Mouse (Mus musculus): ENCODE data around the gene Plrg1. TPM values are rescaled to one million over a fixed set of nuclear protein-coding genes. Genes with fewer than 3 reads are reported as not detected.

Gene Plrg1
- polyA plus RNA-seq, 1 experiment from 2014 or later: 70.4 TPM

DNA sequence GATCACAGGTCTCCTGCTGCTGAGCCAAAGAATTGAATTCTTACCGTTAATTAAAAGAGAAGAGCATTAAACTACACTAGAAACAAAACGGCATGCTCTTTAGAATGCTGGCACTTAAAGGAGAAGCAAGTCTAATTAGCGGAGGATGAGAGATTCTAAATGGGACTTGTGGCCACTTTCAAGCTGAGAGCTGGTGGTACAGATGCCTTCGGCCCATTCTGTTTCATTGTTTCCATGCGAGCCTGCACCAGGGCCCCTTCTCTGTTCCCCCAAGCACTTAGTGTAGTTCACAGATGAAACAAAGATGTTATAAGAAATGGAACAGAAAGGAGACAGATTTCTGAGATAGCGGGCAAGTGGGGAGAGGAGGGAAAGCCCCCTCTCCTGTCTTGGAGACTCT, 42.3 kb downstream of the Plrg1 start:
- H3K27me3 ChIP-seq (ENCODE audit: insufficient read depth, low read length): no peaks in the 10 kb centered on the region
- H3K4me1 ChIP-seq (replicated peaks; ENCODE audit: insufficient read depth, low read length): no peaks in the 10 kb centered on the region
- no peak overlapping the region for H3K4me3 ChIP-seq (replicated peaks; ENCODE audit: low read depth, low read length)
- H3K9ac ChIP-seq (ENCODE audit: low read depth, low read length): no peak overlapping the region
- no peaks in the 10 kb centered on the region for H3K9me3 ChIP-seq (replicated peaks; ENCODE audit: low read length)
- DNase-seq (ENCODE audit: low spot score) (no peak), ATAC-seq (replicated peaks; ENCODE audit: low FRiP score, low read depth) (no peak)
- no peak overlapping the region for H3K27ac ChIP-seq
- H3K36me3 ChIP-seq (ENCODE audit: insufficient read depth, low read length): no peaks in the 10 kb centered on the region
- H3K4me2 ChIP-seq (ENCODE audit: low read length): no peak overlapping the region
- 82% methylated on average over 6 of the region's 6 CpGs for WGBS
- TF ChIP-seq CTCF (IDR thresholded peaks at IDR 0.05; ENCODE audit: low read depth): no peak

DNA sequence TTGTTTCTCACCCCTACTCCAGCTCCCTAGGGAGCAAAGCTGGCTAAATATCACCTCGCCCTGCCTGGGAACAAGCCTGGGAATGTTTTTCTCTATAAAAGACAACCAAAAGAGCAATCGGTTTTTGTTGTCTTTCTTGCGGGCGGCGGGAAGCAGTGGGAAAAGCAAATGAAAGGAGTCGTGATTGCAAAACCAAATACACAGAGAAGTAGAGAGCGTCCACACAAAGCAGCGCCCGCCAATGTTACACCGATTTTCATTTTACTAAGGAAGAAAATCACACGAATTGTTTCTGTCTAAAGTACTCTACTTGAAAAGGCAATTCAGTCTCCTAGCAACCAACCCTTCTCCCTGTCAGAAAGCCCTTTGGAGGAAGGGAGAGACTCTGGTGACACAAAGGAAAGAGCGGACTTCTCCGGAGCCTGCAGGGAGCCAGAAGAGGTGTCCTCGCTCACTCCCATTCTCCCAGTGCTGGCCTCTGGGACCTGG, 43.3 kb downstream of the Plrg1 start:
- H3K4me3 ChIP-seq (replicated peaks; ENCODE audit: low read depth, low read length): 0 out of 2 replicates have a peak overlapping the region, but pooled peaks have one; percentile 9
- no peaks in the 10 kb centered on the region for H3K9me3 ChIP-seq (replicated peaks; ENCODE audit: low read length)
- H3K27me3 ChIP-seq (ENCODE audit: insufficient read depth, low read length): no peaks in the 10 kb centered on the region
- no peak overlapping the region for H3K27ac ChIP-seq
- no peak for TF ChIP-seq CTCF (IDR thresholded peaks at IDR 0.05; ENCODE audit: low read depth)
- ATAC-seq (replicated peaks; ENCODE audit: low FRiP score, low read depth) (no peak), DNase-seq (ENCODE audit: low spot score) (peak; percentile 27)
- 8% methylated on average over 14 of the region's 14 CpGs for WGBS
- H3K4me1 ChIP-seq (replicated peaks; ENCODE audit: insufficient read depth, low read length): no peaks in the 10 kb centered on the region
- no peaks in the 10 kb centered on the region for H3K36me3 ChIP-seq (ENCODE audit: insufficient read depth, low read length)
- peak overlapping the region; percentile 49 for H3K4me2 ChIP-seq (ENCODE audit: low read length)
- 0 out of 2 replicates have a peak overlapping the region, but pooled peaks have one; percentile 13 for H3K9ac ChIP-seq (ENCODE audit: low read depth, low read length)

DNA sequence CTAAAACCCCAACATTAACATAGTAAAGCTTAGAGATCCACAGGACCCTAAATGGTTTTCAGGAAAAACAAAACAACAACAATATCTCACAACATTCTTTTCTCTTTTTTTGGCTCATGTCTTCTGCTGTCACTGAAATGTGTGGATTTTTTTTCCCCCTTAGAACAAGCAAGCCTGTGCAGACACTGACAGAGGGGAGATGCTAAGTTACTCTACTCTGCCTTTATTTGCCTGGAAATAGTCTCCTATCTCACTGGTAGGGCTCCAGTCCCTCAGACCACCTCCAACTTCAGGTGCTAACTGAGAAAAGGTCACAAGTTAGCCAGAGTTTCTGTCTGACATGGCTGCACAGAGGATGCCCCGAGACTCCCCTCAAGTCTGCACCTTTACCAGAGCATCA, 43.8 kb downstream of the Plrg1 start:
- Histone ChIP-seq H3K4me3 (replicated peaks; ENCODE audit: low read depth, low read length) (no peak overlapping the region), H3K27me3 (ENCODE audit: insufficient read depth, low read length) (no peaks in the 10 kb centered on the region), H3K9ac (ENCODE audit: low read depth, low read length) (no peak overlapping the region), H3K36me3 (ENCODE audit: insufficient read depth, low read length) (no peaks in the 10 kb centered on the region), H3K4me1 (replicated peaks; ENCODE audit: insufficient read depth, low read length) (no peaks in the 10 kb centered on the region), H3K9me3 (replicated peaks; ENCODE audit: low read length) (no peaks in the 10 kb centered on the region), H3K27ac (no peak overlapping the region), H3K4me2 (ENCODE audit: low read length) (peak overlapping the region; percentile 49)
- no peak for DNase-seq (ENCODE audit: low spot score)
- no peak for ATAC-seq (replicated peaks; ENCODE audit: low FRiP score, low read depth)
- no peak for TF ChIP-seq CTCF (IDR thresholded peaks at IDR 0.05; ENCODE audit: low read depth)
- 84% methylated on average over 1 of the region's 1 CpGs for WGBS

DNA sequence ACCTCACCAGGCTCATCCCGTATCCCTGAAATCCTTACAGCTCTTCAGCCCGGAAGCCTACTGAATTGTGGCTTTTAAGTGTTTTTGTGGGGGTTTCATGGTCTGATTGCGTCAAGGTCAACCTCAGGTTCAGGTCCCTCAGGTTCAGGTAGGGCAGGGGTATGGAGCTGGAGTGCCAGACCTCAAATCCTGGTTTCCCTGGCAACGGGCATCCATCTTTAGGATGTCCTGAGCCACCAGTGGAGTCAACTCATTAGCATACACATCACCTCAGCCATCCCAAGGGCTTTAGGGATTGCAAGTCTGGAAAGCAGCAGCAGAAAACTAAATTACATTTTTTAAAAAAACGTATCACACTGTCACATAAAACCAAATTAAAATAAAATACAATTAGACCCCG, 44.3 kb downstream of the Plrg1 start:
- ATAC-seq (replicated peaks; ENCODE audit: low FRiP score, low read depth) (no peak), DNase-seq (ENCODE audit: low spot score) (no peak)
- TF ChIP-seq CTCF (IDR thresholded peaks at IDR 0.05; ENCODE audit: low read depth): no peak
- Histone ChIP-seq H3K27me3 (ENCODE audit: insufficient read depth, low read length) (no peaks in the 10 kb centered on the region), H3K4me3 (replicated peaks; ENCODE audit: low read depth, low read length) (no peak overlapping the region), H3K36me3 (ENCODE audit: insufficient read depth, low read length) (no peaks in the 10 kb centered on the region), H3K4me2 (ENCODE audit: low read length) (no peak overlapping the region), H3K27ac (no peak overlapping the region), H3K9ac (ENCODE audit: low read depth, low read length) (no peak overlapping the region), H3K9me3 (replicated peaks; ENCODE audit: low read length) (no peaks in the 10 kb centered on the region), H3K4me1 (replicated peaks; ENCODE audit: insufficient read depth, low read length) (no peaks in the 10 kb centered on the region)
- WGBS: 80% methylated on average over 6 of the region's 6 CpGs

DNA sequence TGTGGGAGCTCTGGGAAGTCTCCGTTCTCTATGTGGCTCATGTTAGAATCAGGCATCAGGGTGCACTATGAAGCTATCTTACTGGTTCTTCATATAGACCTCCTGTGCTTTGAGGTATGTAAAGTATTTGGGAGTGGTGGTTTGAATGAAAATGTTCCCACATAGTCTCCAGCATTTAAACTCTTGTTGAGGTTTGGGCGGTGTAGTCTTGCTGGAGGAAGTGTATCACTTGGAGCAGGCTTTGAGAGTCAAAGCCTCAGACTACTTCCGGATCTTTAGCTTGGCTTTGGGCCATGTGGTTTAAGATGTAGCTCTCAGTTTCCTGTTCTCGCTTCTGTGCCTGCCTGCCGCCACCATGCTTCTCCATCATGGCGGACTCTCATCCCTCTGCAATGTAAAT, 47.0 kb downstream of the Plrg1 start:
- Histone ChIP-seq H3K27me3 (ENCODE audit: insufficient read depth, low read length) (no peaks in the 10 kb centered on the region), H3K4me1 (replicated peaks; ENCODE audit: insufficient read depth, low read length) (no peaks in the 10 kb centered on the region), H3K9ac (ENCODE audit: low read depth, low read length) (no peak overlapping the region), H3K36me3 (ENCODE audit: insufficient read depth, low read length) (no peaks in the 10 kb centered on the region), H3K4me2 (ENCODE audit: low read length) (no peak overlapping the region), H3K27ac (no peak overlapping the region), H3K4me3 (replicated peaks; ENCODE audit: low read depth, low read length) (no peak overlapping the region), H3K9me3 (replicated peaks; ENCODE audit: low read length) (no peaks in the 10 kb centered on the region)
- ATAC-seq (replicated peaks; ENCODE audit: low FRiP score, low read depth) (no peak), DNase-seq (ENCODE audit: low spot score) (no peak)
- WGBS: 87% methylated on average over 6 of the region's 6 CpGs
- TF ChIP-seq CTCF (IDR thresholded peaks at IDR 0.05; ENCODE audit: low read depth): no peak

DNA sequence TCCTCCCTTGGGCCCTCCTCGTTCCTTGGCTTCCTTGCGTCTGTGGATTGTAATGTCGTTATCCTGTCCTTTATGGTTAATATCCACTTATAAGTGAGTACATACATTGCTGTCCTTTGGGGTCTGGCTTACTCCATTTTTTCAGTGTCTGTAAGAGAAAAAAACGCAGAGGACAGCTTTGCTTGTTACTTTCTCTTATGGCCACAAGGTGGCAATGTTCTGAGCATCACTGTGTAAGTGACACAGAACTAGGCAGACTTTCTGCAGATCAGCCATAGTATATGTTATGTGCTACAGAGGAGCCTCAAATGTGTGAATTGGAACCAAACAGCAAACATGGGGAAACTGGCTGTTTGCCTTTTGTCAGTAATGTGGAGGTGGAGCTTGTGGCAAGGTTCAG, 54.8 kb downstream of the Plrg1 start:
- Histone ChIP-seq H3K36me3 (ENCODE audit: insufficient read depth, low read length) (no peaks in the 10 kb centered on the region), H3K9me3 (replicated peaks; ENCODE audit: low read length) (no peaks in the 10 kb centered on the region), H3K9ac (ENCODE audit: low read depth, low read length) (no peak overlapping the region), H3K4me3 (replicated peaks; ENCODE audit: low read depth, low read length) (no peak overlapping the region), H3K4me1 (replicated peaks; ENCODE audit: insufficient read depth, low read length) (no peaks in the 10 kb centered on the region), H3K27me3 (ENCODE audit: insufficient read depth, low read length) (no peaks in the 10 kb centered on the region), H3K27ac (no peak overlapping the region), H3K4me2 (ENCODE audit: low read length) (no peak overlapping the region)
- TF ChIP-seq CTCF (IDR thresholded peaks at IDR 0.05; ENCODE audit: low read depth): peak; percentile 91
- no peak for ATAC-seq (replicated peaks; ENCODE audit: low FRiP score, low read depth)
- DNase-seq (ENCODE audit: low spot score): peak; percentile 85
- WGBS: 24% methylated on average over 4 of the region's 4 CpGs
